Comparison of ENCODE assay signal across 8 mouse cellular contexts in genomic region chr13:83733231-83733990, GRCm38 (mm10).
A peak's percentile ranks its signal among the peaks of the same experiment; 100 is the strongest.
DNase-seq lines count a peak whose midpoint lies in the region; ATAC-seq and TF ChIP-seq lines count a peak whose summit lies in the region.

No protein-coding gene starts in this region.

- no peak for TF ChIP-seq CTCF in heart, adult 2 months (IDR thresholded peaks at IDR 0.05)
- no peak for TF ChIP-seq CTCF in CH12.LX (conservative IDR thresholded peaks at IDR 0.05 in 1 of 2, IDR thresholded peaks at IDR 0.05 in 1 of 2; ENCODE audit: low read depth in 2 of 2, low read length in 2 of 2)
- no peak for TF ChIP-seq CTCF in stomach, postnatal 0 days (IDR thresholded peaks at IDR 0.05; ENCODE audit: low read depth)

- in situ Hi-C loops in CH12.LX (cut with MboI; ENCODE audit: low pct_ligation_motif_present, low pct_unique_long_range_greater_than_20kb, low sequenced_read_pairs) = loop anchor here (10.0 kb wide), 1 partner anchor 611 kb away; no protein-coding TSS in a partner anchor

- TF ChIP-seq RAD21 in CH12.LX (IDR thresholded peaks at IDR 0.05; ENCODE audit: low read depth, low read length) = no peak

- no peak for ATAC-seq in embryonic facial prominence, embryonic 14.5 days (ENCODE audit: low read depth)
- no peak for ATAC-seq in limb, embryonic 15.5 days (ENCODE audit: insufficient number of reproducible peaks, low FRiP score, low TSS enrichment, low read depth)
- no peak for ATAC-seq in stomach, postnatal 0 days (ENCODE audit: low FRiP score, low TSS enrichment)

- H3K27ac ChIP-seq in heart, embryonic 10.5 days = no peak overlapping the region
- H3K27ac ChIP-seq in heart, adult 2 months = no peak overlapping the region
- H3K27ac ChIP-seq in CH12.LX (ENCODE audit: insufficient read depth, low read depth) = peak overlapping the region; percentile 40; the same call in 1 of the 2 replicates
- H3K27ac ChIP-seq in embryonic facial prominence, embryonic 14.5 days (replicated peaks; ENCODE audit: low read depth, low read length) = no peak overlapping the region; the same call in 1 of the 2 replicates
- no peak overlapping the region for H3K27ac ChIP-seq in limb, embryonic 15.5 days
- no peak overlapping the region for H3K27ac ChIP-seq in stomach, postnatal 0 days (replicated peaks)

- DNase-seq in heart, embryonic 10.5 days (ENCODE audit: low spot score) = no peak
- no peak for DNase-seq in heart, adult 2 months
- no peak for DNase-seq in CH12.LX (ENCODE audit: extremely low read depth)
- no peak for DNase-seq in embryonic facial prominence, embryonic 14.5 days (ENCODE audit: low spot score)
- no peak for DNase-seq in stomach, postnatal 0 days (ENCODE audit: low spot score)
- DNase-seq in frontal cortex, adult 2 months (ENCODE audit: extremely low spot score in 1 of 2, low spot score in 1 of 2) = no peak
- no peak for DNase-seq in ovary, postnatal 10 days (ENCODE audit: low spot score)

- peak overlapping the region; percentile 90 for H3K4me2 ChIP-seq in CH12.LX (ENCODE audit: insufficient read depth, low read depth, poor library complexity, severe bottlenecking)
- H3K4me2 ChIP-seq in embryonic facial prominence, embryonic 14.5 days (ENCODE audit: low read depth, low read length) = peak overlapping the region; percentile 31
- peak overlapping the region; percentile 17; the same call in 1 of the 2 replicates for H3K4me2 ChIP-seq in limb, embryonic 15.5 days
- peak overlapping the region; percentile 17; the same call in 1 of the 2 replicates for H3K4me2 ChIP-seq in stomach, postnatal 0 days (replicated peaks; ENCODE audit: low read depth)

- dilution Hi-C loops in CH12.LX (cut with MboI; ENCODE audit: extremely low pct_ligation_motif_present, extremely low pct_unique_long_range_greater_than_20kb, low sequenced_read_pairs) = no loop called here

- H3K79me2 ChIP-seq in heart, adult 2 months (replicated peaks; ENCODE audit: control insufficient read depth, insufficient read depth, low read length) = no peaks in the 10 kb centered on the region
- H3K79me2 ChIP-seq in CH12.LX (replicated peaks; ENCODE audit: control insufficient read depth, extremely low read depth, insufficient read depth, poor library complexity, severe bottlenecking) = no peaks in the 10 kb centered on the region; the same call in 1 of the 2 replicates

- no peak for TF ChIP-seq EP300 in heart, adult 2 months (IDR thresholded peaks at IDR 0.05; ENCODE audit: insufficient read depth, low read depth, low read length)
- TF ChIP-seq EP300 in CH12.LX (IDR thresholded peaks at IDR 0.05; ENCODE audit: low read length) = no peak
- TF ChIP-seq EP300 in stomach, postnatal 0 days (optimal IDR thresholded peaks at IDR 0.05) = no peak

- intact Hi-C loops in heart, adult 2 months (cut with DNase I) = loop anchor here (5.0 to 10.0 kb wide), 2 partner anchors 491 to 614 kb away; partner anchors contain the start of gene Tmem161b

- WGBS in heart, embryonic 10.5 days = 3% methylated on average over 24 of the region's 24 CpGs
- 9% methylated on average over 24 of the region's 24 CpGs for WGBS in heart, adult 2 months
- 3% methylated on average over 23 of the region's 24 CpGs for WGBS in embryonic facial prominence, embryonic 14.5 days
- WGBS in limb, embryonic 15.5 days = 3% methylated on average over 24 of the region's 24 CpGs
- WGBS in stomach, postnatal 0 days = 6% methylated on average over 24 of the region's 24 CpGs

- peaks cover 13% of the 10 kb centered on the region for H3K4me1 ChIP-seq in heart, embryonic 10.5 days
- H3K4me1 ChIP-seq in heart, adult 2 months (ENCODE audit: control insufficient read depth, insufficient read depth, low read length) = no peaks in the 10 kb centered on the region; the same call in 1 of the 2 replicates
- peaks cover 0 to 13% of the 10 kb centered on the region in 2 experiments; a peak in 1 of 4 replicates for H3K4me1 ChIP-seq in CH12.LX (ENCODE audit: control insufficient read depth in 1 of 2, insufficient read depth in 2 of 2)
- H3K4me1 ChIP-seq in embryonic facial prominence, embryonic 14.5 days (ENCODE audit: control insufficient read depth, insufficient read depth, low read length) = 0 out of 2 replicates have a peak, but pooled peaks cover 3% of the 10 kb centered on the region
- H3K4me1 ChIP-seq in limb, embryonic 15.5 days = peaks cover 36% of the 10 kb centered on the region
- H3K4me1 ChIP-seq in stomach, postnatal 0 days (replicated peaks; ENCODE audit: control insufficient read depth, insufficient read depth) = no peaks in the 10 kb centered on the region

- no peak overlapping the region for H3K9ac ChIP-seq in heart, adult 2 months (ENCODE audit: low read depth, low read length)
- peak overlapping the region; percentile 80 for H3K9ac ChIP-seq in CH12.LX (ENCODE audit: insufficient read depth, low read depth)
- H3K9ac ChIP-seq in embryonic facial prominence, embryonic 14.5 days (ENCODE audit: low read depth, low read length) = peak overlapping the region; percentile 50; the same call in 1 of the 2 replicates
- no peak overlapping the region for H3K9ac ChIP-seq in limb, embryonic 15.5 days
- H3K9ac ChIP-seq in stomach, postnatal 0 days (ENCODE audit: low read length) = no peak overlapping the region

- H3K27me3 ChIP-seq in heart, embryonic 10.5 days (ENCODE audit: insufficient read depth, poor library complexity, severe bottlenecking) = peaks cover 83% of the 10 kb centered on the region
- H3K27me3 ChIP-seq in heart, adult 2 months (ENCODE audit: control insufficient read depth, insufficient read depth, low read length) = peaks cover 37% of the 10 kb centered on the region
- H3K27me3 ChIP-seq in CH12.LX (replicated peaks) = no peaks in the 10 kb centered on the region
- peaks cover 90% of the 10 kb centered on the region for H3K27me3 ChIP-seq in embryonic facial prominence, embryonic 14.5 days (replicated peaks; ENCODE audit: control insufficient read depth, insufficient read depth, low read length)
- H3K27me3 ChIP-seq in limb, embryonic 15.5 days = peaks cover 79% of the 10 kb centered on the region
- H3K27me3 ChIP-seq in stomach, postnatal 0 days (ENCODE audit: control insufficient read depth, insufficient read depth, low read length) = peaks cover 19% of the 10 kb centered on the region; the same call in 1 of the 2 replicates

- no peaks in the 10 kb centered on the region for H3K9me3 ChIP-seq in heart, embryonic 10.5 days
- H3K9me3 ChIP-seq in CH12.LX (replicated peaks; ENCODE audit: low read length) = peaks cover 5% of the 10 kb centered on the region
- H3K9me3 ChIP-seq in embryonic facial prominence, embryonic 14.5 days (ENCODE audit: control insufficient read depth, low read length) = no peaks in the 10 kb centered on the region
- H3K9me3 ChIP-seq in limb, embryonic 15.5 days = no peaks in the 10 kb centered on the region
- no peaks in the 10 kb centered on the region for H3K9me3 ChIP-seq in stomach, postnatal 0 days (ENCODE audit: control insufficient read depth, low read length)

- H3K4me3 ChIP-seq in heart, embryonic 10.5 days = peak overlapping the region; percentile 45
- H3K4me3 ChIP-seq in heart, adult 2 months = no peak overlapping the region
- peak overlapping the region; percentile 55 to 72 (median 57) for H3K4me3 ChIP-seq in CH12.LX (replicated peaks in 1 of 3; ENCODE audit: low read depth in 2 of 3, low read length in 2 of 3, poor library complexity in 1 of 3)
- H3K4me3 ChIP-seq in embryonic facial prominence, embryonic 14.5 days (ENCODE audit: low read depth, low read length) = peak overlapping the region; percentile 21
- peak overlapping the region; percentile 19 for H3K4me3 ChIP-seq in limb, embryonic 15.5 days
- peak overlapping the region; percentile 21; the same call in 1 of the 2 replicates for H3K4me3 ChIP-seq in stomach, postnatal 0 days (ENCODE audit: low read depth, low read length)

- TF ChIP-seq POLR2A in heart, adult 2 months (IDR thresholded peaks at IDR 0.05; ENCODE audit: insufficient read depth, low read depth, low read length) = no peak
- no peak for TF ChIP-seq POLR2A in CH12.LX (IDR thresholded peaks at IDR 0.05; ENCODE audit: low read depth, low read length)

- no peaks in the 10 kb centered on the region for H3K36me3 ChIP-seq in heart, embryonic 10.5 days
- H3K36me3 ChIP-seq in heart, adult 2 months (ENCODE audit: control insufficient read depth, insufficient read depth, low read length) = no peaks in the 10 kb centered on the region
- H3K36me3 ChIP-seq in CH12.LX (replicated peaks in 1 of 2; ENCODE audit: control insufficient read depth in 1 of 2, insufficient read depth in 1 of 2, low read length in 1 of 2) = peaks cover 0 to 28% of the 10 kb centered on the region in 2 experiments
- H3K36me3 ChIP-seq in embryonic facial prominence, embryonic 14.5 days (ENCODE audit: control insufficient read depth, insufficient read depth, low read length) = no peaks in the 10 kb centered on the region
- H3K36me3 ChIP-seq in limb, embryonic 15.5 days = no peaks in the 10 kb centered on the region
- H3K36me3 ChIP-seq in stomach, postnatal 0 days (ENCODE audit: control insufficient read depth, insufficient read depth, low read length) = no peaks in the 10 kb centered on the region

TF ChIP-seq in CH12.LX, 34 proteins besides CTCF, POLR2A, EP300 and RAD21:
- 0 out of 2 replicates have a peak, but pooled peaks have one; percentile 13 for TF ChIP-seq CHD1 (IDR thresholded peaks at IDR 0.05; ENCODE audit: low read depth, low read length)
- no peak for TF ChIP-seq TCF12 (IDR thresholded peaks at IDR 0.05; ENCODE audit: low read depth, low read length)
- no peak for TF ChIP-seq KAT2A (IDR thresholded peaks at IDR 0.05; ENCODE audit: insufficient replicate concordance, low read length)
- 0 out of 2 replicates have a peak, but pooled peaks have one; percentile 22 for TF ChIP-seq MAZ (IDR thresholded peaks at IDR 0.05; ENCODE audit: low read depth, low read length)
- TF ChIP-seq BHLHE40 (IDR thresholded peaks at IDR 0.05; ENCODE audit: low read depth, low read length) = 0 out of 2 replicates have a peak, but pooled peaks have one; percentile 1
- 0 out of 2 replicates have a peak, but pooled peaks have one; percentile 5 for TF ChIP-seq UBTF (IDR thresholded peaks at IDR 0.05; ENCODE audit: low read depth, low read length)

Comparison
In these comparisons a context has a peak if more than half of its experiments do, and no peak if none do; other contexts are left out.
1. H3K9ac ChIP-seq: peak in CH12.LX (single experiment) and embryonic facial prominence, embryonic 14.5 days (single experiment); none in heart, adult 2 months (single experiment), limb, embryonic 15.5 days (single experiment) and stomach, postnatal 0 days (single experiment).
2. H3K4me2 ChIP-seq: peak in every context shown above with its lines; median percentile 90 in CH12.LX; 31 in embryonic facial prominence, embryonic 14.5 days; 17 in limb, embryonic 15.5 days; 17 in stomach, postnatal 0 days.